Mouse (Mus musculus) ES-E14 (cell line): Measurements from ENCODE around the gene Ctr9.

ENCODE experiments used
- CHD2 ChIP-seq: IDR thresholded peaks from 2 replicates; pipeline ENCODE4 v1.6.1; 2014; ENCODE audit warnings: mild to moderate bottlenecking, low read depth, low read length, inconsistent platforms
- HCFC1 ChIP-seq: IDR thresholded peaks from 2 replicates; pipeline ENCODE4 v1.6.1; 2012; ENCODE audit warnings: low read length, inconsistent platforms, borderline replicate concordance; ENCODE audit not compliant: insufficient read depth
- MAFK ChIP-seq: IDR thresholded peaks from 2 replicates; pipeline ENCODE4 v1.6.1; 2014; ENCODE audit warnings: mild to moderate bottlenecking, low read depth, low read length, inconsistent platforms; ENCODE audit not compliant: insufficient read depth
- ZC3H11A ChIP-seq: IDR thresholded peaks from 2 replicates; pipeline ENCODE4 v1.6.1; 2012; ENCODE audit warnings: low read depth, mild to moderate bottlenecking, inconsistent platforms, low read length, borderline replicate concordance
- ZNF384 ChIP-seq: IDR thresholded peaks from 2 replicates; pipeline ENCODE4 v1.6.1; 2012; ENCODE audit warnings: low read depth, low read length, inconsistent platforms

GRCm38 (mm10) chr7:111082822-111083732 is 54.3 kb downstream of the Ctr9 start, which contains the start of gene Eif4g2:
- TF ChIP-seq MAFK, result no peak
- peak; percentile 40; the same call in 1 of the 2 replicates for TF ChIP-seq HCFC1
- TF ChIP-seq ZC3H11A, result no peak
- no peak for TF ChIP-seq ZNF384
- no peak for TF ChIP-seq CHD2
